Mouse (Mus musculus) C2C12 (cell line): Measurements from ENCODE around the gene Scd2. TPM values are rescaled to one million over a fixed set of nuclear protein-coding genes. Genes with fewer than 3 reads are reported as not detected.

Experiments
- H3K27me3 ChIP-seq: one replicate; pipeline ENCODE4 v1.6.1; 2011; ENCODE audit not compliant: control insufficient read depth, insufficient read depth, insufficient read length
- H3K36me3 ChIP-seq: one replicate; pipeline ENCODE4 v1.6.1; 2011; ENCODE audit not compliant: control insufficient read depth, insufficient read depth
- H3K4me3 ChIP-seq: one replicate; pipeline ENCODE4 v1.5.1; 2011; ENCODE audit warnings: mild to moderate bottlenecking, control low read depth; ENCODE audit not compliant: poor library complexity, insufficient read depth, severe bottlenecking
- H3K79me2 ChIP-seq: one replicate; pipeline ENCODE4 v1.6.1; 2011; ENCODE audit not compliant: control insufficient read depth, insufficient read depth
- H3K79me3 ChIP-seq: one replicate; pipeline ENCODE4 v1.6.1; 2011; ENCODE audit warnings: low read depth, control low read depth
- H3ac ChIP-seq: one replicate; pipeline ENCODE3; 2011; ENCODE audit warnings: low read depth; ENCODE audit not compliant: control insufficient read depth, insufficient read length
- CTCF ChIP-seq: IDR thresholded peaks from one replicate; pipeline ENCODE4 v1.5.1; 2011; ENCODE audit not compliant: control insufficient read depth, insufficient read depth, insufficient read length
- FOSL1 ChIP-seq: IDR thresholded peaks from one replicate; pipeline ENCODE4 v1.8.0; 2011; ENCODE audit warnings: mild to moderate bottlenecking, low read length; ENCODE audit not compliant: poor library complexity, insufficient read depth, severe bottlenecking
- MAX ChIP-seq: IDR thresholded peaks from one replicate; pipeline ENCODE4 v1.6.1; 2011; ENCODE audit warnings: mild to moderate bottlenecking, control low read depth
- USF1 ChIP-seq: IDR thresholded peaks from one replicate; pipeline ENCODE4 v1.6.1; 2011; ENCODE audit warnings: low read depth, mild to moderate bottlenecking, control low read depth, moderate library complexity
- microRNA-seq: library from miRNA; unstranded; fragments of <30 nt; microRNA quantifications from one replicate; pipeline ENCODE4, GENCODE M21; 2019; ENCODE audit warnings: borderline microRNAs expressed
- polyA plus RNA-seq: library from polyadenylated mRNA; unstranded; fragments of >200 nt; fragmentation: generic; extraction: Trizol; gene quantifications from one replicate; pipeline ENCODE4 v1.2.1, GENCODE M21; 2012; ENCODE audit warnings: missing spikeins

The Scd2 gene
- polyA plus RNA-seq, 1 experiment: 144 TPM

DNA sequence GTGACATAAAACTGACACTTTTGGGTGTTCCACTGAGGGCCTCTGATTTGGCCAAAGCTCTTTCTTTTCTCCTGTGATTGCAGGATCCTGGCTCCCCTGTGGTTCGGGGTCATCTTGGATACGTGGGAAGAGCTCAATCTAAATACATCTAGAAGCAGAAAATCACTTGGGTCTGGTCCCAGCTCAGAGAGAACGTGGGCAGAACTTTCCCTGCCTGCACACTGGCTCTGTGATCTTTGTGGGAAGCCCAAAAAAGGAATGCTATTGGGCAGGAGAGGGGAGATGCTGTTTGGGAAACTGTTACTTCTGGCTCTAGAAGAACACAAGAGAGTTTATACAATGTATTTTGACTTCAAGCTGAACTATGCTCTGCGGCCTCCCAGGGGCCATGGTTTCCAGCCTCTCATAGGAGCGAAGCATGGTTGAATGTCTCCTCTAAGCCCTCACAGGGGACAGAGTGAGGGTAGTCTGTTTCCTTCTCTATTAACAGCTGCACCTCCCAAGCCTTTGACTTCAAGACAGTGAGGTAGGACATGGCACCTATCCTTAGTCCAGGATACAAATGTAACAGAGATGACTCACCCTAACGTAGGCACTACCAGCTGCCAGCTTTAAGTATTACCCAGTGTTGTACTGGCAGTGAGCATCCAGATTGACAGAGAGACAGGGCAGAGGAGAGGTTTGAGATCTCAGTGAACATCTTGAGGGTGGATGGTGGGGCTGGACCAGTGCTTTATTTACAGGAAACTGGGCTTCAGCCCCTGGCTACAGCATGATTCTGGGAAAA lies 42.6 kb downstream of the Scd2 start:
- H3K79me2 ChIP-seq: no peaks in the 10 kb centered on the region

DNA sequence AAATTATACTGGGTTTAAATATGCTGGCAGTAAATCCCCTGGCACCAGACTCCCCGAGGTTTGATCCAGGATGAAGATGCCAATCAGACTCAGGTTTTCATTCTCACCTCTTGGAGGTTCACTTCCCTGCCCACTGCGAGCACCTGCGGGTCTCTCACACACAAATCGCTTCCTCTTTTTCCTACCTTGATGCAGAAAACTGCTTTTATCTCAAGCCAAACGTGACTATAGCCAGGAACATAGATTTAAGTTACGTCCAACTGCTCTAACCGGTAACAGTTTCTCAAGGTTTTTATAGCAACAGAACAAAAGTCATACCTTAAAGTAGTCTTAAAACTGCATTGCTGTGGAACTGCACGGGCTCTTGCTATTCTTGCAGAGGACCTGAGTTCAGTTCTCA lies 56.2 kb downstream of the Scd2 start:
- TF ChIP-seq MAX (no peak), FOSL1 (no peak), USF1 (no peak)
- H3K4me3 ChIP-seq: no peak overlapping the region

More for the DNA sequence above, 42.6 kb downstream of the Scd2 start:
- no peaks in the 10 kb centered on the region for H3K27me3 ChIP-seq
- H3ac ChIP-seq: no peak overlapping the region
- H3K36me3 ChIP-seq: no peaks in the 10 kb centered on the region
- no peak for TF ChIP-seq CTCF
- H3K79me3 ChIP-seq: no peaks in the 10 kb centered on the region
- H3K4me3 ChIP-seq: no peak overlapping the region

DNA sequence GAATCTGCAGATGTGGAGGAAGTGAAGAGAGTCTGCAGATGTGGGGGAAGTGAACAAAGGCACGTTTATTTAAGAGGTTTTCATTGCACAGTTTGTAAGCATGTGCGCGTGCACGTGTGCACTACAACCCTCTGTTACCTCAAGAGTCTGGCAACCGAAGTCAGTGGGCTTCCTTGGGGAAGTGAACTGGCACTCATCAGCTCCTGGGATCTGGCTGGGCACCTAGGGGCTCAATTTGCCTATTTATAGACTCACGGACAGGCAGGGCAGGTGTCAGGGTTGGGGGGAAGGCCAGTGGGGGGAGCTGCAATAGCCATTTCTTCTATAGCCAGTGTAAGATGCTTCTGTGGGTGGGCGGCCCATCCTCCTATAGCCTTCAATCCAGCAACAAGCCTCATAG lies 58.3 kb downstream of the Scd2 start:
- H3K79me3 ChIP-seq: no peaks in the 10 kb centered on the region
- no peak overlapping the region for H3ac ChIP-seq
- TF ChIP-seq USF1: no peak
- no peaks in the 10 kb centered on the region for H3K79me2 ChIP-seq
- no peaks in the 10 kb centered on the region for H3K36me3 ChIP-seq
- no peak overlapping the region for H3K4me3 ChIP-seq
- H3K27me3 ChIP-seq: no peaks in the 10 kb centered on the region

More for the DNA sequence above, 56.2 kb downstream of the Scd2 start:
- Histone ChIP-seq H3K79me3 (no peaks in the 10 kb centered on the region), H3ac (no peak overlapping the region), H3K36me3 (no peaks in the 10 kb centered on the region), H3K27me3 (no peaks in the 10 kb centered on the region), H3K79me2 (no peaks in the 10 kb centered on the region)

Small RNAs within 50 kb of the gene (microRNA-seq; reads per million reads assigned to microRNA genes)
- 0.88 reads per million, percentile 19 among the genes with 10 or more reads in this experiment for gene Mir5114

Other genes starting within 250 kb of the Scd2 start
- gene Erlin1, start 223.9 kb upstream of the Scd2 start, polyA plus RNA-seq: 14.8 TPM
- gene Chuk, start 186.2 kb upstream of the Scd2 start, polyA plus RNA-seq: 9.7 TPM
- 16.5 TPM for gene Cwf19l1, start 157.8 kb upstream of the Scd2 start, polyA plus RNA-seq
- 70.4 TPM for gene Bloc1s2, start 147.2 kb upstream of the Scd2 start, polyA plus RNA-seq
- not detected for gene Pkd2l1, start 101.2 kb upstream of the Scd2 start, polyA plus RNA-seq
- gene Scd3, start 90.4 kb upstream of the Scd2 start, polyA plus RNA-seq: 0.06 TPM
- gene Scd4, start 39.4 kb downstream of the Scd2 start, polyA plus RNA-seq: 0.05 TPM
- gene Scd1, start 114.2 kb downstream of the Scd2 start, polyA plus RNA-seq: 47.1 TPM
- not detected for gene Wnt8b, start 199.8 kb downstream of the Scd2 start, polyA plus RNA-seq